Mouse (Mus musculus): ENCODE measurements around the gene Slc35f3. TPM values are rescaled to one million over a fixed set of nuclear protein-coding genes. Genes with fewer than 3 reads are reported as not detected.

Gene Slc35f3
- total RNA-seq, 1 experiment from 2014 or later: not detected

- ATAC-seq (ENCODE audit: extremely low read depth, insufficient number of reproducible peaks, low FRiP score, poor library complexity, severe bottlenecking): no peak
These were observed 27.8 kb downstream of the Slc35f3 start for GRCm38 (mm10) chr8:126326136-126326535.

GRCm38 (mm10) chr8:126326731-126327130 is 28.4 kb downstream of the Slc35f3 start:
- ATAC-seq (ENCODE audit: extremely low read depth, insufficient number of reproducible peaks, low FRiP score, poor library complexity, severe bottlenecking): no peak

DNA sequence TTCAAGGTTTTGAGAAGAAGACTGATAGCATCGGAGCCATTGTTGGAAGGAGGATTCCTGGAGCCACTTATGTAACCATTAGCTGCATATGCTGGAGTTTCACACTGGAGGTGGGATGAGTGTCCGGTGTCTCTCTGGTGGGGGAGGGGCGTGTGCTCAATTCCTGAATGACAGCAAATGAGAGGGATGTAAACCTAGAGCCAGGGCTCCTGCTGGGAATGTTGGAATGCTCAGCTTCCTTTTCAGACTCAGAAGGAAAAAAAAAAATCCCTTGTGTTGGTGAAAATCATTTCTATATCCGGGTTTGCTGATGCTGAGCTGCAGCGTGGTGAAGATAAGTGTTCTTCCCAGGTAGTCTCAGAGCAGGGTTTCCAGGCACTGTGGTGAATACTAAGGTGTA is 29.4 kb downstream of the Slc35f3 start:
- ATAC-seq (ENCODE audit: extremely low read depth, insufficient number of reproducible peaks, low FRiP score, poor library complexity, severe bottlenecking): no peak

GRCm38 (mm10) chr8:126338864-126339263 is 40.5 kb downstream of the Slc35f3 start:
- no peak for ATAC-seq (ENCODE audit: extremely low read depth, insufficient number of reproducible peaks, low FRiP score, poor library complexity, severe bottlenecking)

GRCm38 (mm10) chr8:126339357-126339756 is 41.0 kb downstream of the Slc35f3 start:
- no peak for ATAC-seq (ENCODE audit: extremely low read depth, insufficient number of reproducible peaks, low FRiP score, poor library complexity, severe bottlenecking)

- no peak for ATAC-seq (ENCODE audit: extremely low read depth, insufficient number of reproducible peaks, low FRiP score, poor library complexity, severe bottlenecking)
These were observed 42.8 kb downstream of the Slc35f3 start for GRCm38 (mm10) chr8:126341200-126341599.

GRCm38 (mm10) chr8:126343427-126343826 is 45.1 kb downstream of the Slc35f3 start:
- no peak for ATAC-seq (ENCODE audit: extremely low read depth, insufficient number of reproducible peaks, low FRiP score, poor library complexity, severe bottlenecking)

- no peak for ATAC-seq (ENCODE audit: extremely low read depth, insufficient number of reproducible peaks, low FRiP score, poor library complexity, severe bottlenecking)
These were observed 46.7 kb downstream of the Slc35f3 start for GRCm38 (mm10) chr8:126345100-126345499.

DNA sequence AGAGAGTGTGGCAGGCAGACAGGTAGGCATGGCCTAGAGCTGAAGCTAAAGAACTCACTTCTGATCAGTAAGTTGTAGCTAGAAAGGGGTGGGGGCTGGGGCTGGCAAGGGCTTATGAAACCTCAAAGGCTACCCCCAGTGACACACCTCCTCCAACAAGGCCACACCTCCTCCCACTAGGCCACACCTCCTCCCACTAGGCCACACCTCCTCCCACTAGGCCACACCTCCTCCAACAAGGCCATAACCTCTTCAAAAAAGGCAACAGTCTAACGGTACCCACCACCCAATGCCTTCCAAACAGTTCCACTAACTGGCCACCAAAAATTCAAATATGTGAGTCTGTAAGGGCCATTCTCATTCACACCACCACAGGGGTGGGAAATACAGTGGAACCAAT is 54.9 kb downstream of the Slc35f3 start:
- no peak for ATAC-seq (ENCODE audit: extremely low read depth, insufficient number of reproducible peaks, low FRiP score, poor library complexity, severe bottlenecking)

DNA sequence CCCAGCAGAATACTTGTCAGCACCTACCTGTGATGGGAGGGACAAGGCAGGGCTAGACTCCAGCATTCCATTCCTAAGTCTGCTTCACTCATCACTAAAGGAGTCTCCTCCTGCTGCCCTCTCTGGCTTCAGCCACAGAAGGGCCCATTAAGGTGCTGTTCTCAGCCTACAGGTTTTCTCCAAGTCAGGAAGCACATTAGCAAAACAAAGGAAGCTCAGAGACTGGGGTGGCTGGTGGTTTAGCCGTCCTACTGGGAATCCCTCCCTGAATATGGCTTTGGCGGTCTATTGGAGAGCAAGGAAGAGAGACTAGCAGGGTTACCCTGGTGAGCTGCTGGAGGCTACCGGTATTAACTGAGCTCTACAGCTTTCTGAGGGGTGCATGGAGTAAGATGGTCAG is 59.6 kb downstream of the Slc35f3 start:
- ATAC-seq (ENCODE audit: extremely low read depth, insufficient number of reproducible peaks, low FRiP score, poor library complexity, severe bottlenecking): no peak

- ATAC-seq (ENCODE audit: extremely low read depth, insufficient number of reproducible peaks, low FRiP score, poor library complexity, severe bottlenecking): no peak
These were observed 60.9 kb downstream of the Slc35f3 start for GRCm38 (mm10) chr8:126359296-126359695.

GRCm38 (mm10) chr8:126360106-126360505 is 61.7 kb downstream of the Slc35f3 start:
- ATAC-seq (ENCODE audit: extremely low read depth, insufficient number of reproducible peaks, low FRiP score, poor library complexity, severe bottlenecking): no peak

DNA sequence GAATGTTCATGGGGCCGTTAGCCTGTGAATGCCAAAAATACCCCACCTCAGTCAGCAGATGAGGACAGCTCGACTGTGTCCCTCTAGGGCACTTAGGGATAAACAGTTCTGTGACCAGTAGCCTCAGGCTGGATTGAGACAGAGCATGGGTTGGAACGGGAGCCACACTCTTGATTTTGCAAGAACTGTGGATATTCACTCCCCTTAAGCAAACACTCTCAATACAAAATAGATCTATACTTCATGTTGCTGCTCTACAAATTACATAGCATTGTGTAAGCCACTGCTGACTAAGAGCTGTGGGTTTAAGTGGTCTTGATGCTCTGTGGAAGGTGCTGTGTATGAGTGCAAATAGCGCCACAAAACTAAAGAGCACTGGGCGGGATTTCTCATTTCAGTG is 62.3 kb downstream of the Slc35f3 start:
- ATAC-seq (ENCODE audit: extremely low read depth, insufficient number of reproducible peaks, low FRiP score, poor library complexity, severe bottlenecking): no peak

GRCm38 (mm10) chr8:126366251-126366650 is 67.9 kb downstream of the Slc35f3 start:
- ATAC-seq (ENCODE audit: extremely low read depth, insufficient number of reproducible peaks, low FRiP score, poor library complexity, severe bottlenecking): no peak

DNA sequence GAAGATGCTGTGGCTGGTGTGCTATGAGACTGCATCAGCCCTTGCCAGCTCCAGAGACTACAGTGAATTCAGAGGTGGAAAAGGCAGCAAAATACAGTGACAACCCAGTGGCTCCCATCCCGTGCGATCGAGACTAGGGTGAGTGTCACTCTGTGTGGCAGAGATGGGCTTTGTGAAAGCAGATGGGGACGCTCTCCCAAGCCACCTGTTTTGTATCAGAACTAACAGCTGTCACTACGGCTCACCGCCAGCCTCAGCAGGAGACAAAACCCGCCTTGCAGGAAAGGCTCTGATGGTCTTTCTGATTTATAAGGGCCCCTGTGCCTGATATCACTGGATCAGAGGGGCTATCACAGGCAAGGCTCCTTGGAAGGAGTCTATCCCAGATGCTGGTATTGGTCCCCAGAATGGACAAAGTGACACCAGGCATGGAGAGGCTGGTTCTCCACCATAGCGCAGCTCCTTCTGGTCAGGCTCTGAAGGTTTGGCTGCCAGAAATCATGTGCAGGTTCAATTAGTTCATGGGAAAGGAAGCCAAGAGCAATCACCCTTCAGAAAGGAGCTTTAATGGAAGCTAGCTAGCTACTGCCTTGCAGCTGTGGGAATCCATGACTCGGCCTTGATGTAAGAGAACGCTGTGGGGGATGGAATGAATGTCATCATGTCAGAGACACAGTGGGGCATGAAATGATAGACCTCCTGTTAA is 70.1 kb downstream of the Slc35f3 start:
- ATAC-seq (ENCODE audit: extremely low read depth, insufficient number of reproducible peaks, low FRiP score, poor library complexity, severe bottlenecking): no peak

DNA sequence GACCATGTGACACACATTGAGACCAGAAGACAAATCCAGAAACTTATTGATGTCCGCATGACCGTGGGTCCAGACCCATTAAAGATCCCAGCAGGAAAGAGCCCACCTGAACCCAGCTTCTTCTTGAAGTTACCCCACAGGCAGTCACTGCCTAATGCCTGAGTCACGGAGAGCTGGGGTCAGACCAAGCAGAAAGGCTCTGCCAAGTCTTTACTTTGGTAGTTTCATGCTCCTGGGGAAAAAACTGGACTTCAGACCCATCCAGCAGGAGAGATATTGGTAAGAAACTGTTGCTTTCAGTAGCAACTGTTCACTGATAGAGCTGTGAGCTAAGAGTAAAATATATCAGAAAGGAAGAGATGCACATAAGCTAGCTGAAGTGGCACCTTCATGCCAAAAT is 73.5 kb downstream of the Slc35f3 start:
- no peak for ATAC-seq (ENCODE audit: extremely low read depth, insufficient number of reproducible peaks, low FRiP score, poor library complexity, severe bottlenecking)

DNA sequence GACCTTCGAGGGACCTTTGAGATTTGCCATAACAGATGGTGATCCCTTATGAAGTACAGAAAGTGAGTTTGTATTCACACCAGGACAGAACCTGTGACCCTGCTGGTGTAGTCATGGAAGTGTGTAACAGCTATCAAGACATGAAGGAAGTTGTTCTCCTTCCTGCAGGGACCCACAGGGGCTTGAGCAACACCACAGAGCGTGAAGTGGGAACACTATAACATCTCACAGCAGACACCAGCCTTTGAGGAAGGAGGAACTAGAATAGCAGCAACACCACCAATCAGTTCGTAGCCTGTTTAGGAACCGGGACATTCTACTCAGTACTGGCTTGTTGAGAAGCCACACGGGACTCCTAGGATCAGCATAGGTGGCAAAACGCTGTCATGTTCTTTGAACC is 81.2 kb downstream of the Slc35f3 start:
- no peak for ATAC-seq (ENCODE audit: extremely low read depth, insufficient number of reproducible peaks, low FRiP score, poor library complexity, severe bottlenecking)

GRCm38 (mm10) chr8:126380141-126380540 is 81.8 kb downstream of the Slc35f3 start:
- ATAC-seq (ENCODE audit: extremely low read depth, insufficient number of reproducible peaks, low FRiP score, poor library complexity, severe bottlenecking): no peak

- no peak for ATAC-seq (ENCODE audit: extremely low read depth, insufficient number of reproducible peaks, low FRiP score, poor library complexity, severe bottlenecking)
These were observed 82.9 kb downstream of the Slc35f3 start for GRCm38 (mm10) chr8:126381299-126381698.

DNA sequence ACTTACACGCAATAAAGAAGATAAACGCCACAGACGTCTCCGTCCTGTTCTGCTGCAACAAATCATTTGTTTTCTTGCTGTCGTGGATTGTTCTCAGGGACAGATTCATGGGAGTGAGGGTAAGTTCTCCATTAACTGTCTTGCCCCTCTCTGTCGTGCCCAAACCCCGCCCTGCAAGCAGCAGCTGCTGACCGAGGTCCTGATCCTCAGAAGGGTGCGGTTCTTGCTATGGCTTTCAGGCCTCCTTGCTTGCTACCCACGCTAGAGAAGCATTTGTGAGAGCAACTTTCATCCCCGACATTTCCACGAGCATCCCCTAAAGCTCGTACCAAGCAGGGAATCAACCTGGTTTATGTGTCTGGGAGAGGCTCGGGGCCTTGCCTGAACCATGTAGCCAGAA is 83.9 kb downstream of the Slc35f3 start:
- no peak for ATAC-seq (ENCODE audit: extremely low read depth, insufficient number of reproducible peaks, low FRiP score, poor library complexity, severe bottlenecking)

DNA sequence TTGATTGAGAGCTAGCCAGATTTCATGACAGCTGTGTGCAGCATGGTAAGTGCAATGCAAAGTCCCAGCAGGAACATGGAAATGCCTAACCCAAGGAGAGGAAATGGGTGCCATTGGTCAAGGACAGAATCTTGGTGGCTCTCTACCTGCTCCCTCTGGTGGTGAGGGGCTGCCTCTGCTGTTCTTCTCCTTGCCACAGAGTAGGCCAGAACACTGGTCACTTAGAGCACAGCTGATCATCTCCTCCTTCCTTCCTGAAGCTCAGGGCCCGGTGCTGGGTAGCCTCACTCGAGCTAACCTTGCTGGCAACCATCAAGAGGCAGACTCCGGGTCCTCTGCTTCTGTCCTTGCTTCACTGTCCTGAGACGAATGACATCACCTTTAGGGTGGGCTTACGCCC is 84.4 kb downstream of the Slc35f3 start:
- ATAC-seq (ENCODE audit: extremely low read depth, insufficient number of reproducible peaks, low FRiP score, poor library complexity, severe bottlenecking): no peak

Measured in neutrophil, adult 5-6 weeks (primary cell).